Mouse (Mus musculus) liver, embryonic 12.5 days (tissue): ENCODE data around the gene Ddrgk1. TPM values are rescaled to one million over a fixed set of nuclear protein-coding genes. Genes with fewer than 3 reads are reported as not detected.
"Not testable (repeated sequence)": the region's sequence is repeated elsewhere in the genome, so short reads cannot be mapped to it uniquely, and the experiment has no call there.

ENCODE experiments used
- ATAC-seq: fragments of 200-750 bp; cut with Nextera tagmentation; 2 replicates; pipeline ENCODE4 v1.8.0; 2017; ENCODE audit warnings: moderate number of reproducible peaks, mild to moderate bottlenecking, moderate library complexity
- H3K27ac ChIP-seq: fragments of 300-500 bp; sonication (generic); 2 replicates; pipeline ENCODE4 v1.5.1; 2016; ENCODE audit warnings: mild to moderate bottlenecking
- H3K27me3 ChIP-seq: fragments of 300-500 bp; sonication (generic); replicated peaks from 2 replicates; pipeline ENCODE4 v1.6.1; 2016; ENCODE audit warnings: mild to moderate bottlenecking, moderate library complexity
- H3K36me3 ChIP-seq: fragments of 300-500 bp; sonication (generic); 2 replicates; pipeline ENCODE4 v1.6.1; 2016; ENCODE audit warnings: mild to moderate bottlenecking, moderate library complexity
- H3K4me1 ChIP-seq: fragments of 300-500 bp; sonication (generic); 2 replicates; pipeline ENCODE4 v1.6.1; 2016
- H3K4me2 ChIP-seq: fragments of 300-500 bp; sonication (generic); 2 replicates; pipeline ENCODE4 v1.6.1; 2016; ENCODE audit warnings: mild to moderate bottlenecking, moderate library complexity
- H3K4me3 ChIP-seq: fragments of 300-500 bp; sonication (generic); 2 replicates; pipeline ENCODE4 v1.5.1; 2016; ENCODE audit warnings: mild to moderate bottlenecking, moderate library complexity
- H3K9ac ChIP-seq: fragments of 300-500 bp; sonication (generic); 2 replicates; pipeline ENCODE4 v1.6.1; 2016; ENCODE audit warnings: mild to moderate bottlenecking, moderate library complexity
- H3K9me3 ChIP-seq: fragments of 300-500 bp; sonication (generic); replicated peaks from 2 replicates; pipeline ENCODE4 v1.6.1; 2016; ENCODE audit warnings: mild to moderate bottlenecking, moderate library complexity
- WGBS: fragments of 180-500 bp; shearing (Covaris S2); methylation state at CpG from one replicate; pipeline ENCODE4 v1.1.7; 2016; ENCODE audit not compliant: insufficient replicate concordance; 5-methylcytosine and 5-hydroxymethylcytosine counted together
- polyA plus RNA-seq: library from polyadenylated mRNA; unstranded; fragments of >200 nt; fragmentation: Nextera tagmentation; extraction: Ambion mirVana; gene quantifications from 2 replicates; pipeline ENCODE4 v1.2.1, GENCODE M21; 2016

Ddrgk1 gene
- polyA plus RNA-seq, 1 experiment from 2014 or later = 46.1 TPM

DNA sequence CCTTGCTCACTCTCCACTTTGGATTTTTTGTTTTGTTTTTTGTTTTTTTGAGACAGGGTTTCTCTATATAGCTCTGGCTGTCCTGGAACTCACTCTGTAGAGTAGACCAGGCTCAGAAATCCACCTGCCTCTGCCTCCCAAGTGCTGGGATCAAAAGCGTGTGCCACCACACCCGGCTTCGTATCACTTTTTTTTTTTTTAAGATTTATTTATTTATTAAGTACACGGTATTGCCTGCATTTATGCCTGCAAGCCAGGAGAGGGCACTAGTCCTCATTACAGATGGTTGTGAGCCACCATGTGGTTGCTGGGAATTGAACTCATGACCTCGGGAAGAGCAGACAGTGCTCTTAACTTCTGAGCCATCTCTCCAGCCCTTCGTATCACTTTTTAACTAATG lies 15.4 kb downstream of the Ddrgk1 start:
- Histone ChIP-seq H3K4me1 (peaks cover 12% of the 10 kb centered on the region), H3K36me3 (peaks cover 32% of the 10 kb centered on the region)
- ATAC-seq, H3K27ac ChIP-seq, H3K4me2 ChIP-seq, H3K4me3 ChIP-seq, H3K9ac ChIP-seq, H3K9me3 ChIP-seq, H3K27me3 ChIP-seq: not testable (repeated sequence)
- 73% methylated on average over 6 of the region's 6 CpGs for WGBS

DNA sequence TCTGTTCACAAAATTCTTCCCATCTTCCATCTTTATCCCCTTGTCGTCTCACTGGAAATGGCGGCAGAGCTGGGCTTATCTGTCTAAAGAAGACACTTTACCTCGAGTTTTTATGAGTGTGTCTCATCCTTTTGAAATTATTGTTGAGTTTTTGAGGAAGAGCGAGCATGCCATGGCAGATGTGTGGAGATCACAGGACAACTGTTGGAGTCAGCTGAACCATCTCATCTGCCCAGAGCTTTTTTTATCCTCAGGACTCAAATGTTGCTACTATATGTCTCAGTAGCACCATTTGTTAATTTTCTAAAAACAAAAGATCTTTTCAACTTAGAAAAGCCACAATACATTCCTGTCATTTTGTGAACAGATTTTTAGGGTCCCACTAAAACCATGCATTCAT lies 19.3 kb downstream of the Ddrgk1 start:
- WGBS = 71% methylated on average over 4 of the region's 4 CpGs
- Histone ChIP-seq H3K4me1 (peaks cover 14% of the 10 kb centered on the region), H3K9me3 (no peaks in the 10 kb centered on the region), H3K27me3 (peaks cover 18% of the 10 kb centered on the region), H3K9ac (no peak overlapping the region), H3K36me3 (peaks cover 4% of the 10 kb centered on the region; the same call in 1 of the 2 replicates), H3K4me3 (no peak overlapping the region), H3K4me2 (no peak overlapping the region), H3K27ac (no peak overlapping the region)
- no peak for ATAC-seq

DNA sequence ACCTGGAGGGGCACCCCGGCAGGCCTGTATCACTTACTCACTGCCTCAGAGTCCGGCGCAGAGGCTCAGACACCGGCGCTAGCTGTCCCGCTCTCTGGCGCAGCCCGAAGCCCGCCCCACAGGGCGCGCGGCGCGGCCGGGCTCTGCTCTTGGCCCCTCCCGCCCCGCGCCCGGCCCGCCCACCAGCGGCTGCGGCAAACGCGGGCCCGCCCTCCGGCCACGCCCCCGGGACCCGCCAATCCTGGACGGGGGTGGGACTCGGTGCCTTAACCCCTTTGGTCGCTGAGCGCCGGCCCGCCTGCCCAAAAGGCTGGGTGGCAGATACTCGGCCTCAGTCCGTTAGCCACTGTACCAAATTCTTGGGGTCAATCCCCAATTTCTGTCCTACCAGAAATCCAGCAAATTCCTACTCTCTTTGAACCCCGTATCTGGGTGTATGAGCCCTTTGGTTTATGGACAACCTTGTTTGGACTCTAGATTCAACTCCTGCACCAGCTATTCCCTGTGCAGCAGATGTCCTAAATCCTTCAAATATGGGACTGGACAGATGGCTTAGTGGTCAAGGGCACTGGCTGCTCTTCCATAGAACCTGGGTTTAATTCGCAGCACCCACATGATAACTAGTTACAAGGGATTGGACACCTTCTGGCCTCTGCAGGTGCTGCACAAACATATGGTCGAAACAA lies 21.6 kb downstream of the Ddrgk1 start, which contains the start of gene Lzts3:
Lzts3 (minus strand) TSS at position 120 of the 686 bp plus-strand sequence.
- Histone ChIP-seq H3K27ac (peak within 1 kb of the TSS; percentile 57; the same call in 1 of the 2 replicates), H3K4me2 (peak within 1 kb of the TSS; percentile 97), H3K9me3 (no peaks in the 10 kb centered on the region), H3K27me3 (peaks cover 42% of the 10 kb centered on the region), H3K36me3 (no peaks in the 10 kb centered on the region), H3K9ac (peak within 1 kb of the TSS; percentile 78), H3K4me1 (peaks cover 20% of the 10 kb centered on the region), H3K4me3 (peak within 1 kb of the TSS; percentile 66)
- peak; percentile 97 for ATAC-seq
- WGBS = 4% methylated on average over 38 of the region's 40 CpGs

DNA sequence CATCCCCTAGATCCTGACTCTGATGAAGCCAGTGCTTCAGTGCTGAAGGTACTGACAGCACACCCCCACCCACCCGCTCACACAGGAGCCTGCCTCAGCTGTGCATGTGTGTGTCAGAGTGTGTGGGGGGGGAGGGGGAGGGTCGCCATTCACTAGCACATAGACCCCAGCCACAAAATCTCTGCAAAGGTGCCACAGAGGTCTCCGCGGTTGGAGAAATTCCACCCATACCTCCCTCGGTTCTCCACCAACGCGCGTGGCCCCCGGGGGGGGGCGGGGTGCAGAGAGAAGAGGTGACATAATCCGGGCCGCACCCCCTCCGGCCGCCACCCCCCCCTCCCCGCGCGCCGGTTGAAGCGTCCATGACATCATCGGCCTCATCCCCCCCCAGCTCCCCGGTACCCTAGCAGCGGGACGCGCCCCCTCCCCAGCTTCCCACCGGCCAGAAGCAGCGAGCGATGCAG lies 22.2 kb downstream of the Ddrgk1 start:
- peaks cover 22% of the 10 kb centered on the region for H3K4me1 ChIP-seq
- H3K4me3 ChIP-seq = peak overlapping the region; percentile 66
- peak overlapping the region; percentile 97 for H3K4me2 ChIP-seq
- ATAC-seq = peak; percentile 8; the same call in 1 of the 2 replicates
- peak overlapping the region; percentile 78 for H3K9ac ChIP-seq
- no peaks in the 10 kb centered on the region for H3K9me3 ChIP-seq
- WGBS = 2% methylated on average over 25 of the region's 27 CpGs
- H3K36me3 ChIP-seq = no peaks in the 10 kb centered on the region
- peaks cover 48% of the 10 kb centered on the region for H3K27me3 ChIP-seq
- peak overlapping the region; percentile 57; the same call in 1 of the 2 replicates for H3K27ac ChIP-seq

DNA sequence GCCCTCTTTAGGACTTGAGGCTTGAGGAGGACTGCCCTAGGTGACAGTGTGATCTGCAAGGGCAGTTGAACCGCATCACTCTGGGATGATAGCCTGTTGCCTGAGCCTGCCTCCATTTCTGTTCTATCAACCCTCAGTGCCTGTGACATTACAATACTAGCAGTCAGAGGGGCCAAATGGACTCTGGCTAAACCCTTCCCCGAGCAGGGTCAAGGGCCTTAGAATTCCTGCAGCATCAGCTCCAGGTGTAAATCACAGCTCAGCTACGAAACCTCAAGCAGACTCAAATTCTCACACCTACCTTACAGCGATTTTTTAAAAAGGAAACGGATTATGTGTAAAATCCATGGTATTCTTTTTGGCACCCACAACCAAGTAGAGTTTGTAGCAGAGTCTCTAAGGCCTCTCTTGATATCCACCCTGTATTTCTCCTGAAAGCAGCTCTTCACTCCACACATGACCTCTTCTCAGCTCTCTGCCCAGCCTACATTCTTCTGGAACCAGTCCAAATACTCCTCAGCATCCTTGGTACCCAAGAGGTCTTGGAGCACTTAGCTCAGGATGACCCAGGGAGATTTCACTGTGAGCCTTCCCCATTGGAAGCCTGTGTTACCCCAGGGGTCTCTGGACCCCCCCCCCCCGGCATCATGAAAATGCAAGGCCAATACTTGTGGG lies 23.0 kb downstream of the Ddrgk1 start:
- Histone ChIP-seq H3K36me3 (no peaks in the 10 kb centered on the region), H3K4me1 (peaks cover 22% of the 10 kb centered on the region), H3K27me3 (peaks cover 55% of the 10 kb centered on the region), H3K27ac (no peak overlapping the region), H3K4me2 (peak overlapping the region; percentile 97), H3K9me3 (no peaks in the 10 kb centered on the region), H3K4me3 (no peak overlapping the region), H3K9ac (no peak overlapping the region)
- ATAC-seq = no peak
- WGBS = 60% methylated on average over 6 of the region's 6 CpGs

- H3K4me3 ChIP-seq = no peak overlapping the region
- no peak overlapping the region for H3K27ac ChIP-seq
- WGBS = 66% methylated on average over 6 of the region's 6 CpGs
- H3K4me2 ChIP-seq = no peak overlapping the region
- H3K4me1 ChIP-seq = peaks cover 42% of the 10 kb centered on the region
- no peaks in the 10 kb centered on the region for H3K36me3 ChIP-seq
- no peak for ATAC-seq
- H3K27me3 ChIP-seq = peaks cover 77% of the 10 kb centered on the region
- no peak overlapping the region for H3K9ac ChIP-seq
- H3K9me3 ChIP-seq = no peaks in the 10 kb centered on the region
Measured at GRCm38 (mm10) chr2:130639276-130639675, 25.2 kb downstream of the Ddrgk1 start.

- H3K9me3 ChIP-seq = no peaks in the 10 kb centered on the region
- no peak overlapping the region for H3K9ac ChIP-seq
- no peak overlapping the region for H3K27ac ChIP-seq
- H3K36me3 ChIP-seq = no peaks in the 10 kb centered on the region
- no peak overlapping the region for H3K4me3 ChIP-seq
- H3K4me1 ChIP-seq = peaks cover 39% of the 10 kb centered on the region
- 40% methylated on average over 16 of the region's 16 CpGs for WGBS
- peaks cover 88% of the 10 kb centered on the region for H3K27me3 ChIP-seq
- H3K4me2 ChIP-seq = peak overlapping the region; percentile 21
- ATAC-seq = no peak
Measured at GRCm38 (mm10) chr2:130638101-130638611, 26.3 kb downstream of the Ddrgk1 start.

DNA sequence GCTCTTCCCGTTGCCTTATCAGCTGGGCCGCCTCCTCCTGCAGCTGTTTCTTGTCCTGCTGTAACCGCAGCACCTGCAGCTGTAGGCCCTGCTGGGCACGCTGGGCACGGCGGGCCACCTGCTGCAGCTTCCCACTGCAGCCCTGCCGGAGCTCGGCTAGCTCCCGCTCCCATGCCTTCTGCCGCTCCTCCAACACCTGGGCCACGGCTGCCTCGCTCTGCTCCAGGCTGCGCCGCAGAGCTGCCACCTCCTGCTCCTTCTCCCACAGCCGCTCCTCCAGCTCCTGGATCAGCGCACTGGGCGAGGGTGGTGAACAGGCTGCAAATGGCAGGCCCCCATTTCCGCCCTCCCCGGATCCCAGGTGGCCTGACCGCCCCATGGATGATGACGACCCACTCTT lies 28.6 kb downstream of the Ddrgk1 start:
- no peaks in the 10 kb centered on the region for H3K9me3 ChIP-seq
- no peak overlapping the region; the same call in 1 of the 2 replicates for H3K9ac ChIP-seq
- H3K4me3 ChIP-seq = peak overlapping the region; percentile 23
- H3K36me3 ChIP-seq = no peaks in the 10 kb centered on the region
- H3K4me2 ChIP-seq = peak overlapping the region; percentile 62
- ATAC-seq = peak; percentile 57
- peaks cover 28% of the 10 kb centered on the region for H3K4me1 ChIP-seq
- whole genome bisulfite sequencing = 10% methylated on average over 21 of the region's 21 CpGs
- no peak overlapping the region for H3K27ac ChIP-seq
- H3K27me3 ChIP-seq = peaks cover 89% of the 10 kb centered on the region

DNA sequence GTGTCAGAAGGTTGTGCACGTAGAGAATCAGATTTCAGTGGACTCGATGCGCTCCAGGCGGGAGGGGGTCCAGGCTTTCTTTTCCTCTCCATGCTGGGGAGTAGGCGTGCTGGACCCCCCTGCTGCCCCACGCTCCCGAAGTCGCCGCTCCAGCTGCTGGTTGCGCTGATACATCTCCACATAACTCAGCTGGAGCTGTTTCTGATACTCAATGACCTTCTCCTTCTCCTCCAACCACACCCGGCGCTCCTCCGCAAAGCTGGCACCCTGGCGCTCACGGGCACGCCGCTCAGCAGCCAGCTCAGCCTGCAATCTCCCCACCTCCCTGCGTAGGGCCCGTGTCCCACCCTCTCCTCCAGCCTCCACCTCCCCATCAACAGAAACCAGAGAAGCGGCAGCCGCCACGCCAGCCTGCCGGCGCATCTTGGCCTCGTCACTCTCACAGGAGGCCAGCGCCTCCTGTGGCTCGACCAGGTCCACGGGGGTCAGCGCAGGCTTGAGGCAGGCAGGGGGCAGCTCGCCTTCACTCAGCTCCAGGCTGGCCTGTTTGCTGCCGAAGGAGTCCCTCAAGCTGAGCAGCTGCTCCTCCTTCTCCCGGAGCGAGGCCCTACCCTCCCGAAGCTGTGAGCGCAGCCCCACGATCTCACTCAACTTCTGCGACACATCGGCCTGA lies 29.6 kb downstream of the Ddrgk1 start:
- Histone ChIP-seq H3K27me3 (peaks cover 80% of the 10 kb centered on the region), H3K9me3 (no peaks in the 10 kb centered on the region), H3K9ac (peak overlapping the region; percentile 1; the same call in 1 of the 2 replicates), H3K36me3 (no peaks in the 10 kb centered on the region), H3K27ac (no peak overlapping the region), H3K4me2 (peak overlapping the region; percentile 62), H3K4me1 (peaks cover 34% of the 10 kb centered on the region), H3K4me3 (peak overlapping the region; percentile 23)
- no peak for ATAC-seq
- 3% methylated on average over 38 of the region's 38 CpGs for WGBS

- Histone ChIP-seq H3K27ac (no peak overlapping the region), H3K4me3 (peak overlapping the region; percentile 23; the same call in 1 of the 2 replicates), H3K36me3 (no peaks in the 10 kb centered on the region), H3K27me3 (peaks cover 73% of the 10 kb centered on the region), H3K4me1 (peaks cover 35% of the 10 kb centered on the region), H3K9me3 (no peaks in the 10 kb centered on the region), H3K9ac (0 out of 2 replicates have a peak overlapping the region, but pooled peaks have one; percentile 1), H3K4me2 (peak overlapping the region; percentile 62)
- ATAC-seq = no peak
- 25% methylated on average over 14 of the region's 14 CpGs for WGBS
Measured at GRCm38 (mm10) chr2:130634006-130634738, 30.3 kb downstream of the Ddrgk1 start.
